Mouse (Mus musculus) liver, postnatal 0 days (tissue): ENCODE measurements at regions not wholly inside any gene's neighbourhood (a gene's known extent, or its start where the extent isn't known, plus 50 kb on each side); places are given as distances from the start of the nearest gene placed in this dataset.

Experiments
- CTCF ChIP-seq: sonication (generic); IDR thresholded peaks from 2 replicates; pipeline ENCODE4 v1.5.1; 2016; ENCODE audit warnings: antibody characterized with exemption, low read depth
- EP300 ChIP-seq: IDR thresholded peaks from 2 replicates; pipeline ENCODE4 v1.6.1; 2016; ENCODE audit warnings: antibody characterized with exemption, low read depth, mild to moderate bottlenecking

DNA sequence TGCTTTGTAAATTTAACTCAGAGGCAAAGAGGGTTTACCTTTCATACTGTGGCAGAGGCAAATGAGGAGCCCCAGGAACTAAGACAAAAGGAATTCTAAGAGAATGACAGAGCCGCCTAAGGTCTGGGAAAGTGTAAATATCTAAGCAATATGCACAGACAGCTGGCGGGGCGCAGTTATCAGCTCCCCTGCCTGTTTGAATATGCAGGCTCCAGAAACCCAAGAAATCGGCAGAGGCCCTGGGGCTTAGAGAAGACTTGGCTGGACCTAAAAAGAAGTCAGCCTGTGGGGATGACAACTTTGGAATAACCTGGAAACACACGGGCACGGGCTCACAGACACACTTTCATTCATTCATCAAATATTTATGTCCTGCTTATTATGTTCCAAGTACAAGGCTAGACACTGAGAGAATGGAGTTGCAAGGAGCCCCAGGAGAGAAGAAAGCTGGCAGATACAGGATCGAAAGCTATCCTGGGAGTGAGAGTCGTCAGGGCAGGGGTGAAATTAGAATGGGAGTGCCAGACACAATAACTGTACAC lies 222.2 kb upstream of the Rpl38 start:
- TF ChIP-seq CTCF (no peak), EP300 (no peak)
